Mouse (Mus musculus): ENCODE results near the gene Thop1.

GRCm38 (mm10) chr10:81062710-81063109 lies 7.1 kb upstream of the Thop1 start:
- TF ChIP-seq GATA1 (IDR thresholded peaks at IDR 0.05; ENCODE audit: low read length) (no peak), TAL1 (IDR thresholded peaks at IDR 0.05; ENCODE audit: low read length) (no peak)
